23 mouse cellular contexts compared by ENCODE assay signal in the genomic region with DNA sequence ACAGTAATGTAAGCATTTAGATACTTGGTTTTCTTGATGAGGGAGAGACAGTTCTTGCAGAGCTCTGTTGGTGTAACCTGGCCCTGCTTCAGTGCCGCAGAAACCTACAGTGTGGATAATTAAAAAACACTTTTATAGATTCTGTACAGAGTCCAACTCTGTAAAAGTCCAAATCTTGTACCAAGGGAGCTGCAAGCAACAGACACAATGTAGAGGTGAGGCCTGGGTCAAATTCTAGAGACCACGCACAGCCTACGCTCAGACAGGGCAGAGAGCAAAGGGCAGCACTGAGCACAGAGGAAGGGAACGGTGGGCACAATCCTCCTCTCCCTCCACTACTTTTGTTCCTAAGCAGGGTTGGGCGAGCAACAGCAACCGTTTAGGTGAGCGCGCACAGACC. TPM values are rescaled to one million over a fixed set of nuclear protein-coding genes. Genes with fewer than 3 reads are reported as not detected.
DNase-seq lines count a peak whose midpoint lies in the region; ATAC-seq and TF ChIP-seq lines count a peak whose summit lies in the region.
"Had no signal": no experiment of that assay in that cellular context is flagged by ENCODE, and none has a peak within 500 bp of the region (broad histone marks: within the 10 kb centered on the region; RNA-seq: fewer than 3 reads in every experiment).

No protein-coding gene starts in this region.

- no peak overlapping the region for H3K4me3 ChIP-seq in intestine, postnatal 0 days (ENCODE audit: low read depth, low read length)
- no peak overlapping the region for H3K4me3 ChIP-seq in intestine, embryonic 15.5 days (replicated peaks)
- H3K4me3 ChIP-seq in kidney, embryonic 15.5 days (replicated peaks) = no peak overlapping the region
- H3K4me3 ChIP-seq in kidney, postnatal 0 days (replicated peaks; ENCODE audit: low read depth, low read length) = no peak overlapping the region
- H3K4me3 ChIP-seq in liver, embryonic 16.5 days (ENCODE audit: low read depth, low read length) = no peak overlapping the region
- H3K4me3 ChIP-seq: embryonic facial prominence, embryonic 15.5 days; erythroblast, embryonic 14.5 days; forebrain, embryonic 10.5 days; gastrocnemius, adult 2 months; heart, embryonic 15.5 days had no signal

- no peak for DNase-seq in kidney, adult 8-10 months
- no peak for DNase-seq in kidney, postnatal 0 days (ENCODE audit: low spot score)
- no peak for DNase-seq in urinary bladder, postnatal 36 days (ENCODE audit: low spot score in 2 of 2)
- DNase-seq: adrenal gland, postnatal 10 days; cerebellum, adult 11 months; cerebellum, adult 8-10 months; cerebellum, postnatal 14 days; embryo, embryonic 11 days; gastrocnemius, adult 2 months; gastrocnemius, postnatal 36 days; heart, adult 18-20 months; heart, postnatal 14 days had no signal

- no peak overlapping the region for H3K27ac ChIP-seq in intestine, postnatal 0 days (ENCODE audit: low read depth, low read length)
- H3K27ac ChIP-seq in intestine, embryonic 15.5 days = no peak overlapping the region
- H3K27ac ChIP-seq in kidney, embryonic 15.5 days = no peak overlapping the region
- H3K27ac ChIP-seq in kidney, postnatal 0 days = no peak overlapping the region
- H3K27ac ChIP-seq in liver, embryonic 16.5 days (ENCODE audit: low read length) = no peak overlapping the region
- H3K27ac ChIP-seq: embryonic facial prominence, embryonic 15.5 days; forebrain, embryonic 10.5 days; gastrocnemius, adult 2 months; heart, embryonic 15.5 days had no signal

- 0 out of 2 replicates have a peak, but pooled peaks have one; percentile 16 for ATAC-seq in intestine, postnatal 0 days
- no peak for ATAC-seq in intestine, embryonic 15.5 days
- ATAC-seq in kidney, embryonic 15.5 days (replicated peaks; ENCODE audit: low FRiP score) = 0 out of 2 replicates have a peak, but pooled peaks have one; percentile 9
- ATAC-seq in kidney, postnatal 0 days (replicated peaks; ENCODE audit: low FRiP score, low read depth) = peak; percentile 61
- ATAC-seq in liver, embryonic 16.5 days (ENCODE audit: low read depth) = peak; percentile 71
- ATAC-seq in monocyte, adult 5-6 weeks (replicated peaks; ENCODE audit: insufficient number of reproducible peaks, low FRiP score, low TSS enrichment, poor library complexity, severe bottlenecking) = no peak
- ATAC-seq: forebrain, embryonic 14.5 days had no signal

- no peak overlapping the region for H3K4me2 ChIP-seq in intestine, postnatal 0 days (replicated peaks; ENCODE audit: low read depth)
- H3K4me2 ChIP-seq in intestine, embryonic 15.5 days (replicated peaks) = no peak overlapping the region
- no peak overlapping the region for H3K4me2 ChIP-seq in kidney, embryonic 15.5 days
- no peak overlapping the region for H3K4me2 ChIP-seq in kidney, postnatal 0 days (ENCODE audit: low read length)
- H3K4me2 ChIP-seq in liver, embryonic 16.5 days (ENCODE audit: low read depth, low read length) = no peak overlapping the region
- H3K4me2 ChIP-seq: embryonic facial prominence, embryonic 15.5 days; heart, embryonic 11.5 days; heart, embryonic 15.5 days had no signal

- H3K36me3 ChIP-seq in intestine, postnatal 0 days (ENCODE audit: control insufficient read depth, insufficient read depth) = peaks cover 18% of the 10 kb centered on the region
- H3K36me3 ChIP-seq in intestine, embryonic 15.5 days = no peaks in the 10 kb centered on the region
- peaks cover 46% of the 10 kb centered on the region for H3K36me3 ChIP-seq in kidney, embryonic 15.5 days
- H3K36me3 ChIP-seq in kidney, postnatal 0 days (ENCODE audit: insufficient read depth, low read length) = 0 out of 2 replicates have a peak, but pooled peaks cover 10% of the 10 kb centered on the region
- H3K36me3 ChIP-seq in liver, embryonic 16.5 days (ENCODE audit: control insufficient read depth, insufficient read depth) = no peaks in the 10 kb centered on the region

- H3K27me3 ChIP-seq in intestine, postnatal 0 days (replicated peaks; ENCODE audit: control insufficient read depth, insufficient read depth, low read length) = no peaks in the 10 kb centered on the region
- H3K27me3 ChIP-seq in intestine, embryonic 15.5 days (replicated peaks) = no peaks in the 10 kb centered on the region
- H3K27me3 ChIP-seq in kidney, embryonic 15.5 days = no peaks in the 10 kb centered on the region
- no peaks in the 10 kb centered on the region for H3K27me3 ChIP-seq in kidney, postnatal 0 days (ENCODE audit: insufficient read depth, low read length)
- no peaks in the 10 kb centered on the region for H3K27me3 ChIP-seq in liver, embryonic 16.5 days (ENCODE audit: control insufficient read depth, insufficient read depth, low read depth, low read length)
- H3K27me3 ChIP-seq: embryonic facial prominence, embryonic 15.5 days; heart, embryonic 15.5 days had no signal

- WGBS in intestine, postnatal 0 days = 71% methylated on average over 8 of the region's 8 CpGs
- WGBS in intestine, embryonic 15.5 days = 85% methylated on average over 8 of the region's 8 CpGs
- 92% methylated on average over 8 of the region's 8 CpGs for WGBS in kidney, embryonic 15.5 days
- WGBS in kidney, postnatal 0 days = 83% methylated on average over 8 of the region's 8 CpGs
- WGBS in liver, embryonic 16.5 days (ENCODE audit: insufficient replicate concordance) = 85% methylated on average over 8 of the region's 8 CpGs

- H3K9me3 ChIP-seq in intestine, postnatal 0 days (ENCODE audit: control insufficient read depth) = no peaks in the 10 kb centered on the region
- H3K9me3 ChIP-seq in intestine, embryonic 15.5 days = no peaks in the 10 kb centered on the region
- H3K9me3 ChIP-seq in kidney, embryonic 15.5 days (replicated peaks) = no peaks in the 10 kb centered on the region
- no peaks in the 10 kb centered on the region for H3K9me3 ChIP-seq in kidney, postnatal 0 days (replicated peaks; ENCODE audit: low read length)
- no peaks in the 10 kb centered on the region for H3K9me3 ChIP-seq in liver, embryonic 16.5 days (replicated peaks; ENCODE audit: control insufficient read depth, low read length)
- H3K9me3 ChIP-seq: embryonic facial prominence, embryonic 15.5 days; forebrain, embryonic 10.5 days; heart, embryonic 15.5 days had no signal

- no peak for TF ChIP-seq CTCF in intestine, postnatal 0 days (IDR thresholded peaks at IDR 0.05; ENCODE audit: low read depth)
- TF ChIP-seq CTCF in kidney, postnatal 0 days (IDR thresholded peaks at IDR 0.05; ENCODE audit: low read depth) = no peak

- no peak overlapping the region for H3K9ac ChIP-seq in intestine, postnatal 0 days (ENCODE audit: low read depth, low read length)
- H3K9ac ChIP-seq in intestine, embryonic 15.5 days = no peak overlapping the region
- H3K9ac ChIP-seq in kidney, embryonic 15.5 days = no peak overlapping the region
- H3K9ac ChIP-seq in kidney, postnatal 0 days (ENCODE audit: low read depth, low read length) = no peak overlapping the region
- no peak overlapping the region for H3K9ac ChIP-seq in liver, embryonic 16.5 days (ENCODE audit: low read depth, low read length)
- H3K9ac ChIP-seq: embryonic facial prominence, embryonic 15.5 days; heart, embryonic 15.5 days had no signal

- no peaks in the 10 kb centered on the region for H3K4me1 ChIP-seq in intestine, postnatal 0 days (replicated peaks; ENCODE audit: control insufficient read depth, insufficient read depth, low read length)
- H3K4me1 ChIP-seq in intestine, embryonic 15.5 days (replicated peaks) = no peaks in the 10 kb centered on the region
- 0 out of 2 replicates have a peak, but pooled peaks cover 3% of the 10 kb centered on the region for H3K4me1 ChIP-seq in kidney, embryonic 15.5 days
- no peaks in the 10 kb centered on the region for H3K4me1 ChIP-seq in kidney, postnatal 0 days (replicated peaks; ENCODE audit: insufficient read depth, low read length)
- H3K4me1 ChIP-seq in liver, embryonic 16.5 days (ENCODE audit: control insufficient read depth, low read depth, low read length) = peaks cover 3% of the 10 kb centered on the region; the same call in 1 of the 2 replicates
- H3K4me1 ChIP-seq: embryonic facial prominence, embryonic 15.5 days; heart, embryonic 15.5 days had no signal

RNA-seq across cellular contexts. Expression of gene Qrsl1, which starts 5.5 kb away (rescaled TPM):
- polyA plus RNA-seq in intestine, postnatal 0 days (2015; fragmentation: Nextera tagmentation; extraction: Ambion mirVana) = 12.0 and 12.8 TPM in 2 replicates
- polyA plus RNA-seq in intestine, embryonic 15.5 days (2015; fragmentation: Nextera tagmentation; extraction: Ambion mirVana) = 18.9 TPM in 2 replicates
- polyA plus RNA-seq in kidney, embryonic 15.5 days (2015; fragmentation: Nextera tagmentation; extraction: Ambion mirVana) = 29.8 and 29.9 TPM in 2 replicates
- polyA plus RNA-seq in kidney, postnatal 0 days (2015; fragmentation: Nextera tagmentation; extraction: Ambion mirVana) = 27.4 and 30.0 TPM in 2 replicates
- polyA plus RNA-seq in liver, embryonic 16.5 days (2015; fragmentation: Nextera tagmentation; extraction: Ambion mirVana) = 5.1 and 5.7 TPM in 2 replicates
- total RNA-seq in monocyte, adult 5-6 weeks (2017) = 6.5 to 16.7 TPM (median 11.3 TPM) in 3 replicates

RNA-seq across cellular contexts. Expression of gene Rtn4ip1, which starts 5.5 kb away (rescaled TPM):
- polyA plus RNA-seq in intestine, postnatal 0 days (2015; fragmentation: Nextera tagmentation; extraction: Ambion mirVana) = 7.5 and 9.2 TPM in 2 replicates
- 16.6 and 18.5 TPM in 2 replicates for polyA plus RNA-seq in intestine, embryonic 15.5 days (2015; fragmentation: Nextera tagmentation; extraction: Ambion mirVana)
- 16.4 and 17.1 TPM in 2 replicates for polyA plus RNA-seq in kidney, embryonic 15.5 days (2015; fragmentation: Nextera tagmentation; extraction: Ambion mirVana)
- 16.1 and 18.9 TPM in 2 replicates for polyA plus RNA-seq in kidney, postnatal 0 days (2015; fragmentation: Nextera tagmentation; extraction: Ambion mirVana)
- polyA plus RNA-seq in liver, embryonic 16.5 days (2015; fragmentation: Nextera tagmentation; extraction: Ambion mirVana) = 7.9 and 9.2 TPM in 2 replicates
- total RNA-seq in monocyte, adult 5-6 weeks (2017) = 10.5 to 16.7 TPM (median 11.8 TPM) in 3 replicates

Comparison
In these comparisons a context has a peak if more than half of its experiments do, and no peak if none do; other contexts are left out.
1. ATAC-seq: peak in intestine, postnatal 0 days (single experiment), kidney, embryonic 15.5 days (single experiment), kidney, postnatal 0 days (single experiment) and liver, embryonic 16.5 days (single experiment); none in intestine, embryonic 15.5 days (single experiment) and monocyte, adult 5-6 weeks (single experiment).